Mouse (Mus musculus): ENCODE measurements around the gene Prdm15.

The Prdm15 gene

DNA sequence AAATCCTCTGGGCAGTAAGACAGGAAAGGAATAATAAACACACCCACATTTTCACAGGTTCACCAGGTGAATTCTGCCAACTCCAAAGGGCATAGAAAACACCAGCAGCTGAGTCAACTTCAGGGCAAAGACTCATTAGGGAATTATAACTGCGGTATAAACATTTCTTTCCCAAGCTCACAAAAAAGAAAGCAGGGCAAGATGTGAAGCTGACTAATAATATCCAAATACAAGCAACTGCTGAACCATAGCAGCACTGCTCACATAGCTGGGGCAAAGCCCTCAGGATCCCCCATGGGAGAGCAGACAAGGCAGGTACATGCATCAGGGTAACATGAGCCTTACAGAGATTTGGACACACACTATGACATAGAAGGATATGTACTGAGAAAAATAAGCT lies 34.2 kb downstream of the Prdm15 start:
- no peak for DNase-seq (ENCODE audit: low spot score)

DNA sequence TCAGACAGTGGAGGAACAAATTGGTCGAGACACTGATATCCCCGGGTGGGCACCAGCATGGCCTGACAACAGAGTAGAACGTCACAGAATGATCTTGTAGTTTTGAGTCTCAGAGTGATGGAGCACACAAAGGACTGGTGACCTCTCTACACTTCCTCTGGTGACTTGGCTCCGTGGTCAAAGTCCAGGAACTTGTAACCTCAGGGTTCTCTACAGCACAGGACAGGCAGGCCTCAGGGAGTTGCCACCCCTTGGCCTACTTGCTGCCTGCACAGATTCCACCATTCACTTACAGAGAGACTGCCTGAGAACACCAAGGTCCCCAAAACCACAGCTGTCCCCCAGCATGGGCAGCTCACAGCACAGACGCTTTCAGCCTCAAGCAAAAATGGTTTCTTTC lies 36.4 kb downstream of the Prdm15 start:
- DNase-seq (ENCODE audit: low spot score), result no peak

GRCm38 (mm10) chr16:97814060-97814459 lies 37.6 kb downstream of the Prdm15 start:
- DNase-seq (ENCODE audit: low spot score), result no peak

- no peak for DNase-seq (ENCODE audit: low spot score)
These were observed 42.8 kb downstream of the Prdm15 start for GRCm38 (mm10) chr16:97808881-97809280.

DNA sequence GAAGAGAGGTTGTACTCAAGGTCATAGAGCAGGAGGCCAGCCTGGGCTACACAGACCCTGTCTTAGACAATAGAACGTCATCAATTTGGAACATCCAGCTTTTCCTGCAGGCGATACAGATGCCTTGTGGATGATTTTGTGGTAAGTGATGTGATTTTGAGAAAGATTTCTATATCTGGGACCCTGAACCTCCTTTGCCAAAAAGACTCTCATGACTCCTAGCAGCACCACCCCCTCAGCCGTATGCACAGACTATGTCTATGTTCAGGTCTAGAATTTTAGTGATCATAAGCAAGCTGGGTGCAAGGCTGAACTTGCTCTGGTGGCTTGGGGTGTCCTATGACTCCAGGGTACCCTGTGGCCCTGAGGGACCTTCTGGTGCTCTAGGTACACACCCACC lies 46.0 kb downstream of the Prdm15 start:
- no peak for DNase-seq (ENCODE audit: low spot score)

DNA sequence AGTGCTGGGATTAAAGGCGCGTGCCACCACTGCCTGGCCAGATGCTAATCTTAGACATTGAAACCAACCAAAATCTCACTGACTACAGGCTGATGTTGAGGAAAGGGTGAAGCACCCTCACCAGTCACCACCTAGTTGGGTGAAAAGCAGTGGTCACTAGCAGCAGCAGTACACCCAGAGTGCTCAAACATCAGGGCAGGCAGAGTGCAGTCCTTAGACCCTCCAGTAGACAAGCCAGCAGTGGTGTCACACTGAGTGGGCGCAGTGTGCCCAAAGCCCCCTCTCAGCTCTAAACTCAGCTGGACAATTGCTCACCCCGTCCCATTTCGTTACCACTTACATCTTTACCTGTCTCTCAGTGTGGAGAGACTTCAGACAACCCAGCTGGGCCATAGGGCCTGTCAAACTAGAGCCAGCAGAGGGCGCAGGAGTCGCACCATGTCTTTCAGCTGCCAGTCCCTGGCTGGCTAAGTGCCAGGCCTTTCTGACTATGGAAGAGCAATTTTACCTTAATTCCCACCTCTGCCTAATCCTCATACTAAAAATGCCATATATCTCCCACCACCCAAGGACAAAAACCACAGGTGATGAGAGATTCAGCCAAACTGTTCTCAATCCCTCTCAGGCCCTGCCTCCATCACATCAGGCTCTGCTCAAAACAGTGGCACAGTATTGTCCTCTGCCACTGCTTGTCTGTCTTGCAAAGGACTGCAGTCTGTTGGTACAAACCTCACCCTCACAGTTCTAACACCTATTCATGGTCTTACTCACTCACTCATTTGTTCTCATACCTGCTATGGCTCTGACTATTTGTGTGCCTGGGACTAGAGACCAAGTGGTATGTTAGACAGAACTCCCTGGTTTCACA lies 46.7 kb downstream of the Prdm15 start:
- DNase-seq (ENCODE audit: low spot score), result peak; percentile 78

DNA sequence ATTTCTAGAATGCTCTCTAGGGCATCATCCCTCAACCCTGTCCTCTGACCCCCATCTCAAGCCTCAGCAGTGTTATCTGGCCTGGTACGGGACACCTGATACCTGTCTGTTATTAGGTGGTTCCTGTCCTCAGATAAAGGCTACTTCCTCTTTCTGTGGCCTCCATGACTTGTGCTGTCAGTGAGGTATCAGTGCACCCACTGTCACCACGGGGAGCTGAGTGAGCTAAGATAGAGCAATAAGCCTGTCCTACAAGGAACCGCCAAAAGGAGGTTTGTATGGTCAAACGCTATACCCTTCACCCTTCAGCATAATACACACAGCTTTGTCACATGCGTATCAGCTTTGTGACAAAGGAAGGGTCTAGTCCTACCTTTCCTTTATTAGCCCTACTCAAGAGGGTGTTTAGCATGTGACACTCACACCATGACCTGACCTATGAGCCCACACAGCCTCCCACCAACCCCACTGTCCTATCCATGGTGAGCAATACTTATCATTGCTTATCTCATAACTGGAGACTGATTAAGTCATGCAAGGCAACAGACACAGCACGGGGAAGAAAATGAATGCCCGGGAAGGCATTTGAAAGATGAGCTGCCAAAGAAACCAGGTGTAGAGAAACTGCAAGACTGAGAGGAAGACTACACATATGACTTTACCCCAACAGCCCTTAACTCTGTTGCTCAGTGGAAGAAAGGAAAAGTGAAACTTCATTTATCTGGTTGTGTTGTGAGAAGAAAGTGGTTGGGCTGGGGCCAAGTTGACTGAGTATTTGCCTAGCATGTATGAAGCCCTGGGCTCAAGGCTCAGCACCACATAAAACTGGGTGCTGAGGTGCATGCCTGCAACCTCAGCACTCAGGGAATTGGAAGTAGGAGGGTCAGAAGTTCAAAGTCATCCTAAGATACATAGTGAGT lies 53.4 kb downstream of the Prdm15 start:
- no peak for DNase-seq (ENCODE audit: low spot score)

GRCm38 (mm10) chr16:97797212-97797611 lies 54.4 kb downstream of the Prdm15 start:
- no peak for DNase-seq (ENCODE audit: low spot score)

DNA sequence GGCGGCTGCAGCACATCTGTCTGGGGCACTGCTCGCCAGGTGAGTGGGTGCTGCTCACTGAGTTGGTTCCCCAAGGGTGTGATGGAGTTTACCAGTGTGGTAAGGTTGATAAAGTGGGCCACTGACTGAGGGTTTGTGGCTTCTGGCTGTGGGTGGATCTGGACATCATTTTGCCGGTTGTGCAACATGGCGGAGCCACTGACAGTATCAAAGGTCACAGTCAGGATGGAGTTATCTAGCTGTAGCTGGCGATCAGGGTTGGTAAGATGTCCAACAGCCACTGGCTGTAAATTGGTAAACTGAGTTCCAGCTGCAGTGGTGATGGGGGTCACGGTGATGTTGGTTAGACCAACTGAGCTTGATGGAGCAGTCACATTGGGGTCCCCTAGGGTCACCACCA lies 57.4 kb downstream of the Prdm15 start:
- DNase-seq (ENCODE audit: low spot score), result no peak

DNA sequence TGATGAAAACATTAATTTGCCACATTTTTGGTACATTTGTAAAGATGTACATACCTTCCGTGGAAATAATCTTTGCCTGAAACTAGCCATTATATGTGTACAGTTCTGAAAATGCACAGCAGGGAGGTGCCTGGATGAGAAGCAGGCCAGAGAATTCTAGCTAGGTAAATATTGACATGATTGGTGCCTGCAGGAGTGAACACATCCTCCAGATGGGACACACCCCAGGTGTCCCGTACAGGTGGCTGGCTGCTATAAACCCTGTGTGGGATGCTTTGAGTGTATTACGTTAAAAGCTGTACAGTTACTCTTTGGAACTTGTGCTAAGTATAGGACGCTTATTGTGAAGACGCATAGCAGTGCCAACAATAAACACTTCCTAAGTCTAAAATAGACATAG lies 68.6 kb downstream of the Prdm15 start:
- no peak for DNase-seq (ENCODE audit: low spot score)

DNA sequence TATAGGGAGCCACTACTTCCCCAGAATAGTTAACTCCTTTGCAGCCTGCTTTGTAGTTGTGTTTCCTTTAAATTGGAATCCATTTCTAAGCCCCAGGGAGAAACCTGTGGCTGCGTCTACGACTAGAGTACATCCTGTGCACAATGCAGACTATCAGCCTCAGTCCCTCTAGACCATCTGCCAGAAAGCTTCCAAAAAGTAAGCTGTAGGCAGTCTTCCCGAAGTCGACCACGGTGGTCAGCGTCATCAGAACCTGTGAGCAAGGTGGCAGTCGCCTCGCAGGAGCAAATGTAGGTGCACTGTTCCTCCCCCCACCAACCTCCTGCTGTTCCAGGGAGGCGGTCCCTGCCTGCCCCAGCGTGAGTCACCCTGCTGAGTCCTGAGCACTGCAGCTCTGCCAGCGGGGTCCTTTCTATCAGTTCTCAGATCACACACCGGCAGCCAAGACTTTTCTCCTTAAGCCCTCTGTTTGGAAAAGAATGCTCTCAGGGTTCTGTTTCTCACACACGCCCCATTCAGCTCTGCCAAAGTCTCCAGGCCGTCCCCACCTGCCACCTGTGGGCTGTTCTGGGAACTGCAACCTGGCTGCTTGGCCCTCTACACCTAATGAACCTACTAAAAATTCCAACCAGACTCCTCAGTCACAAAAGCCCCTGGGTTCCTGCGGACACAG lies 73.2 kb downstream of the Prdm15 start:
- DNase-seq (ENCODE audit: low spot score), result peak; percentile 90

DNA sequence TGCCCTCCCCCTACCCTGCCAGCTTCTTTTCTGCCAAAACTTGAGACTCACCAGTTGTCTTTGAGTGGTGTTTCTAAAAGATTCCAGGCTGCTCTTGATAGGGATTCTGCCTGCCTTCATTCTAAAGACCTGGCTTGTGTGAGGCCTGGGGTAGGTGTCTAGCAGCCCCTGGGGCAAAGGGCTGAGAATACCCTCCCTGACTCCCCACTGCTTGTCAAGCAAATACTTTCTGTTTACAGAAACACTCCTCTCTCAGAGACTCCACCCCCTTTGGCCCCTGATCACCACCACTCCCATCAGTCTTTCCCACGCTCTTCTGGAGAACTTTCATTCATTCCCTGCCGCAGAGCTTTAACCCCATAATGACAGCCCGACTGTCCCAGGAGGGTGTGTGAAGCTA lies 85.1 kb downstream of the Prdm15 start:
- no peak for DNase-seq (ENCODE audit: low spot score)

DNA sequence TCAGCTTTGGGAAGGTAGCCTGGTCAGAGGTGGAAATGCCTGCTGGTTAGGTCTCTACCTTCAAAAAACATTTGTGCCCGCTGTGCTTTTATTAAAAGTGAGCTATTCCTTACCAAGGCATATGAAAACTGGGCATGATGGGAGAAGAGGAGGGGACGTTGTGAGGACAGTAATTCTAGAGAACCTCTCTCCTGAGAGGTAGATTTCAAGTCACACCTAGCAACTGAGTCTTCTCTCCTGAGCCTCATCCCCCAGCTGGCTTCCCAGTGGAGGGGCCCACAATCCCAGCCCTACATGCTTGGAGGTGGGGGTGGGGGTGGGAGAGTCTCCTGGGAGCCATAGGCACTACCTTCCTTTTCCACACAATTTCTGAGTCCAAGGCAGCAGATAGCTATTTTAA lies 87.0 kb downstream of the Prdm15 start:
- DNase-seq (ENCODE audit: low spot score), result no peak

GRCm38 (mm10) chr16:97763990-97764340 lies 87.7 kb downstream of the Prdm15 start:
- DNase-seq (ENCODE audit: low spot score), result no peak

- DNase-seq (ENCODE audit: low spot score), result peak; percentile 71
These were observed 88.3 kb downstream of the Prdm15 start, which contains the start of gene Ripk4 for GRCm38 (mm10) chr16:97763061-97763989. Gene Ripk4, minus strand, starts transcription at chr16:97763787.

GRCm38 (mm10) chr16:97761782-97762181 lies 89.9 kb downstream of the Prdm15 start:
- no peak for DNase-seq (ENCODE audit: low spot score)

- DNase-seq (ENCODE audit: low spot score), result no peak
These were observed 92.0 kb downstream of the Prdm15 start for GRCm38 (mm10) chr16:97759681-97760080.

DNA sequence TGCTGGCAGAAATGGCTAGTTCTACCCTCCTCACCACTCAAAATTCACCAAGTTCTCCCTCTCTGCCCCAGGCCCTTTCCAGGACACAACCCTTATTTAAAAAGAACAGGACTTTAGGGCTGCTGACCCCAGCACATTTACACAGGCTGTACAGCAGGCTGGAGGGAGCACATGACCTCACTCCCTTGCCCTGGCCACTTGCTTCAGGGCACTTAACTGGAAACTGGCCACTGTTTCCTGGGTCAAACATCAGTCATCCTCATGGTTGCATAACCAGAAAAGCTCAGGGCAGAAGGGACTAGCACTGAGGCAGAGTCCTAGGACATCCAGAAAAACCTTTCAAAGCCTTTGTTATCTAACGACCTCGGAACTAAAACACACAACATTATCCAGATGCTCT lies 93.4 kb downstream of the Prdm15 start:
- DNase-seq (ENCODE audit: low spot score), result no peak

- no peak for DNase-seq (ENCODE audit: low spot score)
These were observed 95.2 kb downstream of the Prdm15 start for GRCm38 (mm10) chr16:97756460-97756859.

- DNase-seq (ENCODE audit: low spot score), result no peak
These were observed 99.2 kb downstream of the Prdm15 start for GRCm38 (mm10) chr16:97752316-97752941.

- DNase-seq (ENCODE audit: low spot score), result peak; percentile 61
These were observed 99.8 kb downstream of the Prdm15 start for GRCm38 (mm10) chr16:97751884-97752283.

Data from urinary bladder, postnatal 25 days (tissue).